Mouse (Mus musculus): ENCODE measurements around the gene Spaca4.
A peak's percentile ranks its signal among the peaks of the same experiment; 100 is the strongest.

The Spaca4 gene

GRCm38 (mm10) chr7:45712022-45712757 lies 13.4 kb downstream of the Spaca4 start:
- DNase-seq (ENCODE audit: low read depth, low spot score) = no peak

GRCm38 (mm10) chr7:45711316-45712021 lies 14.1 kb downstream of the Spaca4 start:
- no peak for DNase-seq (ENCODE audit: low read depth, low spot score)

DNA sequence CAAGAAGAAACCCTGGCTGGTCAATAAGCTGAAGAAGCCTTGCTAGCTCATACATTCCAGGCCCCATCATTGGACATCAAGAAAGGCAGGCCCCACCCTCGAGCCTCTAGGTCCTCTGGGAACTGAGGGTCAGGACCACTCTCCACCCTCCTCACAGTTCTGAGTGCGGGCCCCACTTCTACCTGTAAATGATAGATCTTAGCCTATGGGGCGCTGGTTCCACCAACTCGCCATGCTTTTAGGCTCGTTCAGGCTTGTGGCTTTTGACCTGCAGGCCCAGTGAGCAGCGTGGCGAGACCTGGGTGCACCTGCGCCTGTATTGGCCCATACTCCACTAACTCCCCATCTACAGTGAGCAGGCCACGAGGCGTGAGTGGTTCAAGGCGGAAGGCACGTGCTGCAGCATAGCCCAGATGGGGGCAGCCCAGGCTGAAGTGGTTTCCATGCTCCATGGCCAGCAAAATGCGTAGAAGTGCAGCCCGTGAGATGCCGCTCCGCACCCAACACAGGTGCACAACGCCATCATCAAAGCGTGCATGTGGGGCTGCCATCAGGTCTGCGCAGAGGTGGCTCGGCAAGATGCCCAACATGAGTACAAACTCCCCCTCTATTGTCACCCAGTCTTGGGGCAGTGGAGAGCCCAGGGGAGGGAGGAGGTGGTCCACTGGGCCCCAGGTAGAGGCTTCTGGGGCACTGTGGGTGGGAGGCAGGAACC lies 15.0 kb downstream of the Spaca4 start:
- no peak for DNase-seq (ENCODE audit: low read depth, low spot score)

- no peak for DNase-seq (ENCODE audit: low read depth, low spot score)
Measured at GRCm38 (mm10) chr7:45709677-45710355, 15.8 kb downstream of the Spaca4 start.

- no peak for DNase-seq (ENCODE audit: low read depth, low spot score)
Measured at GRCm38 (mm10) chr7:45709036-45709435, 16.6 kb downstream of the Spaca4 start.

DNA sequence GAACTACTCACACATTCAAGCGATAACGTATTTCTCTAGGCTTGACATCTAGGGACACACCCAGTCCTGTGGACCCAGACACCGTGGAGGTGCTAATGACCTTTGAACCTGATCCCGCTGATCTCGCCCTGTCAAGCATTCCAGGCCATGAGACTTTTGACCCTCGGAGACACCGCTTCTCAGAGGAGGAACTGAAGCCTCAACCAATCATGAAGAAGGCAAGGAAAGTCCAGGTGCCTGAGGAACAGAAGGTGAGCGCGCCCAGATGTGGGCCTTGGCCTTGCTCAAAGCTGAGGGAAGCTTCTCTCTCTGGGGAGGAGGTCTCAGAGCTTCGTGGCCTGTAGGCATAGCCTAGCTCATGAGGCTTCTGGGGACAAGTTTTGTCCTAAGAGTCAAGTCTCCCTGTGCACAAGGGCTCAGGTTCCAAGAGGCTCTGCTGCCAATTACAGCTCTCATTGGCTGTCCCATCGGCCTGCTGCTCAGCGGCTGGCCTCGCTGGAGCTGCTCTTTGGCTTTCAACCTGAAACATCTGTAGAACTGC lies 17.3 kb downstream of the Spaca4 start:
- no peak for DNase-seq (ENCODE audit: low read depth, low spot score)

GRCm38 (mm10) chr7:45707375-45707967 lies 18.1 kb downstream of the Spaca4 start:
- peak; percentile 92 for DNase-seq (ENCODE audit: low read depth, low spot score)

- peak; percentile 75 for DNase-seq (ENCODE audit: low read depth, low spot score)
Measured at GRCm38 (mm10) chr7:45706721-45707241, 18.8 kb downstream of the Spaca4 start.

DNA sequence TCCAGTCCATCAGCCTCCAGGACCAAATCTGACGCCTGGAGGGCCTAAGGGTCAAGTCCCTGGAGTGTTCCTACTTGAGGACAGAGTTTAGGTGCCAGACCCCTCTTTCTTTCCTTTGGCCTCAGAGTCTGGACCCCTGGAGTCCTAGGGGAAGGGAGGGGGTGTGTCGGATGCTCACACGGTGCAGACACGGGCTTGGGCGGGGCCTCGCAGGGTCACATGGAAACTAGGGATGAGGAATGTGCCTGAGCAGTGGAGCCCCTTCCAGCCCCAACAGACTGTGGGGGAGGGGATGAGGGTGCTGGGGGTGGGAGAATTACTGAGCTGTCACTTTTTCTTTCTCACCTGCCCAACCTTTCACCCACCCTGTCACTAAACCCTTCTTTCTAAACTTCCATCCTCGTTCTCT lies 19.7 kb downstream of the Spaca4 start:
- DNase-seq (ENCODE audit: low read depth, low spot score) = no peak

- DNase-seq (ENCODE audit: low read depth, low spot score) = no peak
Measured at GRCm38 (mm10) chr7:45705443-45705864, 20.2 kb downstream of the Spaca4 start.

- peak; percentile 96 for DNase-seq (ENCODE audit: low read depth, low spot score)
Measured at GRCm38 (mm10) chr7:45704730-45705442, 20.7 kb downstream of the Spaca4 start, which contains the start of gene Dbp. Gene Dbp, plus strand, starts transcription at chr7:45705088.

DNA sequence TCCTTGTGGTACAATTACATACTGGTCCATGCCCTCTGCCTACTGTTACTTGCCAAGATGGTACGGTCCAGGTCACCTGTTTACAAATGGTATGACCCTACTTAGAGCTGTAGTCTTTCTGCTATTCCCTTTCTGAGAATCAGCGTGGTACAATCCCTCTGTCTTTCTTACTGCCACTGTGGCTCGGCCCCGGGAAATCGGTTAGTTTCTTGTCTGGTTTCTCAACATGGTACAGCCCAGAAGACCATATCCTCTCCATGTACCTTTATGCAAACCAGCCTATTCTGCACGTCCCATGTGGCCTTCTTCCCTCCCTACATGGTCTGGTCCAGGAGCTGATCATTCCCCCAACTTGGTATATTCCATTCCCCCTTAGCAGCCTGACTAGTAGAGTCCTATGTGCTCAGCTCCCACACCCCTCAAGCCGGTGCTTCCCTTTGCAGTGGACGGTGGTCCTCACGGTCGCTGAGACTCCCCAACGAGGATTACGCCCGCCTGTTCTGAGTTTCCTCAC lies 21.5 kb downstream of the Spaca4 start:
- peak; percentile 86 for DNase-seq (ENCODE audit: low read depth, low spot score)

- no peak for DNase-seq (ENCODE audit: low read depth, low spot score)
Measured at GRCm38 (mm10) chr7:45703521-45704033, 22.0 kb downstream of the Spaca4 start.

DNA sequence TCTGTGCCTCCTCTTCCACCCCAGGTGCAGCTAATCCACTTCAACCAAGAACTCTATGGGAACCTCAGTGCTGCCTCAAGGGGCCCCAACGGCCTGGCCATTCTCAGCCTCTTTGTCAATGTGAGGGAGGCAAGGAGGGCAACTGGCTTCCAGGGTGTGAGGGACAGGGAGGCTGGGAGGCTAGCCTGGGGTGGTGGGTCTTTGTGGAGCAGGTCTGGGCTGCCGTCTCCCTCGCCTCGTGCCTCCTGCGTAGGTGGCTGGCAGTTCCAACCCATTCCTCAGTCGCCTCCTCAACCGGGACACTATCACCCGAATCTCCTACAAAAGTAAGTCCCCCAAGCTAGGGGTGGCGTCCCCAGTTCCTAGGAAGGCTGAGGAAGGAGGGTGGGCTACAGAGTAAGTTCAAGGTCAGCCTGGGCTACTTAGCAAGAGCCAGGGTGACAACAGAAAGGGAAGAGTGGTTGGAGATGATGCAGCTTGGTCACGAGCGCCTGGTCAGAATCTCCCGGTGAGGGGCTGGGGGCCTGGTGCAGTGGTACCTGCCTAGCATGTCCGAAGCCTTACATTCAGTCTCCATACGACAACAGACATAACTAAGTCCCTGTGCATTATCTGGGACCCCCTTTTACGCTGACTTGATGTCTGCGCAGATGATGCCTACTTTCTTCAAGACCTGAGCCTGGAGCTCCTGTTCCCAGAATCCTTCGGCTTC lies 22.6 kb downstream of the Spaca4 start:
- no peak for DNase-seq (ENCODE audit: low read depth, low spot score)

DNA sequence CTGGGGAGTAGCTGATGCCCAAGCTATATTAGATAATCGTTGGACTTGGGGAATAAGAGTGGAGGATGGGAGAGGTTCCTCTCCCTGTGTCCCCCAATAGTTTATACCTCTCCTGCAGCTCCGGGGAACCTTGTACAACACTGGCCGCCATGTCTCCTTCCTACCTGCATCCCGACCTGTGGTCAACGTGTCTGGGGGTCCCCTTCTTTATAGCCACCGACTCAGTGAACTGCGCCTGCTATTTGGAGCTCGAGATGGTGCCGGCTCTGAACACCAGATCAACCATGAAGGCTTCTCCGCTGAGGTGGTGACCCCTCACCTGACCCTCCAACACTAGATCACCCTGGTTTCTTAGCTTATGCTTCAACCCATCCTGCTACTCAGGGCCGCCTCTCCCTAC lies 23.3 kb downstream of the Spaca4 start:
- no peak for DNase-seq (ENCODE audit: low read depth, low spot score)

DNA sequence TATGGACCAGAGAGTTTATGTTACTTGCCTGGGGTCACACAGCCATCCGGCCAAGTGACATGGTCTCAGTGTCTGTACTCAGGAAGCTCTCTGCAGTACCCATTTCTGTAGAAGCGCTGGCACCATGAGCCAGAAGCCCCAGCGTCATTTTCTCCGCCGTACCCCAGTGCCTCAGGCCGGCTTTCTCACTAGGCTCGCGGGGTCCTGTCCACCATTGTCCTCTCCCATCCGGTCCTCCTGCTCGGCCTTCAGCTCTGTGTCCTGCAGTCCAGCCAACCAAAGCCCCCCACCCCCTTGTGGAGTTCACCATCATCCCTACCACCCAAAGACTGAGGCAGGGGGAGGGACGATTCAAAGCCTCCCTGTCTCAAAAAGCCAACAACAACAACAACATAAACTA lies 24.0 kb downstream of the Spaca4 start:
- no peak for DNase-seq (ENCODE audit: low read depth, low spot score)

GRCm38 (mm10) chr7:45701072-45701471 lies 24.5 kb downstream of the Spaca4 start:
- DNase-seq (ENCODE audit: low read depth, low spot score) = no peak

DNA sequence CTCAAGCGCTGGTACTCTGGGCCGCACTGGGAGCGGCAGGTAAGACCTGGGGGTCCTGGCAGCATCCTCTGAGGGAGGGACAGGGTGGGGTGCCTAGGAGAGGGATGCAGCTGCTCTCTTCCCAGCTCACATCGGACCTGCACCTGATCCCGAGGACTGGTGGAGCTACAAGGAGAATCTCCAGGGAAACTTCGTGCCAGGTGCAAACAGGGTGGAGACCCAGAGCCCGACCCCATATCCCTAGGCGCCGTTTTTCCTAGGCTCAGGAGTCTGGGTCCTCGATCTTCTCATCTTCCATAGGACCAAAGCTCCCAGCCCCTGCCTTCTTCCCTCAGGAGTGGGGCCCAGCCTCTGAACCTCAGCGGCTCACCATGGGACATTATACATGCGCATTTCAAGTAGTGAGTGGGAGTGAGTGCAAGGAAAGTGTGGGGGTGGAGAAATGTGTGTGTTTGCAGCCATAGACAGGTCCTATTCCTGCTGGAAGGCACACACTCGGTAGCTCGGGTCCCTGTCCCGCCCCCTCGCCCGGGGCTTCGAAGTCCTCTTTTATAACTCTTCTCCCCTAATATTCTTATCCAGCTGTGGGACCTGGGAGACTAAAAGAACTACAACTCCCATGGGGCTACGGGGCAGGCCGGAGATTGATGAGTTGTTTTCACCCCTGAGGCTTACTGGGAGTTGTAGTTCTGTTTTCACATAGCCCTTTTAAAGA lies 25.2 kb downstream of the Spaca4 start:
- DNase-seq (ENCODE audit: low read depth, low spot score) = peak; percentile 57
